Mouse (Mus musculus): ENCODE results near the gene Nbas. TPM values are rescaled to one million over a fixed set of nuclear protein-coding genes. Genes with fewer than 3 reads are reported as not detected.
A peak's percentile ranks its signal among the peaks of the same experiment; 100 is the strongest.

The Nbas gene
- 16.2 and 17.2 TPM in 2 replicates for polyA plus RNA-seq (2016; fragmentation: Nextera tagmentation; extraction: Ambion mirVana)

- peak within 1 kb of the TSS; percentile 82 for H3K27ac ChIP-seq (replicated peaks)
- peak; percentile 92 for DNase-seq (ENCODE audit: low spot score)
- H3K36me3 ChIP-seq (replicated peaks) = peaks cover 3% of the 10 kb centered on the region; the same call in 1 of the 2 replicates
- H3K9me3 ChIP-seq = no peaks in the 10 kb centered on the region
- peaks cover 14% of the 10 kb centered on the region for H3K4me1 ChIP-seq
- peak within 1 kb of the TSS; percentile 71 for H3K4me3 ChIP-seq
- H3K27me3 ChIP-seq (replicated peaks; ENCODE audit: low read depth, poor library complexity, severe bottlenecking) = no peaks in the 10 kb centered on the region
- WGBS = 4% methylated on average over 38 of the region's 38 CpGs
Observed at GRCm38 (mm10) chr12:13268826-13269449, at the start of gene Nbas. Nbas (plus strand) TSS chr12:13269133.

GRCm38 (mm10) chr12:13242453-13242852, 26.5 kb upstream of the Nbas start:
- H3K4me3 ChIP-seq = no peak overlapping the region
- H3K27me3 ChIP-seq (replicated peaks; ENCODE audit: low read depth, poor library complexity, severe bottlenecking) = no peaks in the 10 kb centered on the region
- no peak for DNase-seq (ENCODE audit: low spot score)
- no peaks in the 10 kb centered on the region for H3K9me3 ChIP-seq
- H3K27ac ChIP-seq (replicated peaks) = no peak overlapping the region
- peaks cover 90% of the 10 kb centered on the region for H3K36me3 ChIP-seq (replicated peaks)
- H3K4me1 ChIP-seq = 0 out of 2 replicates have a peak, but pooled peaks cover 4% of the 10 kb centered on the region

- Histone ChIP-seq H3K36me3 (replicated peaks) (peaks cover 25% of the 10 kb centered on the region), H3K4me1 (peaks cover 17% of the 10 kb centered on the region; the same call in 1 of the 2 replicates), H3K4me3 (peak within 1 kb of the TSS; percentile 97), H3K9me3 (no peaks in the 10 kb centered on the region), H3K27ac (replicated peaks) (peak within 1 kb of the TSS; percentile 95), H3K27me3 (replicated peaks; ENCODE audit: low read depth, poor library complexity, severe bottlenecking) (no peaks in the 10 kb centered on the region)
- DNase-seq (ENCODE audit: low spot score) = peak; percentile 89
- 3% methylated on average over 59 of the region's 59 CpGs for WGBS
Observed at GRCm38 (mm10) chr12:13248691-13249572, 20.0 kb upstream of the Nbas start, which contains the start of gene Ddx1. Ddx1 (minus strand) TSS chr12:13249213.

GRCm38 (mm10) chr12:13249573-13249919, 19.4 kb upstream of the Nbas start:
- WGBS = 91% methylated on average over 3 of the region's 3 CpGs
- Histone ChIP-seq H3K9me3 (no peaks in the 10 kb centered on the region), H3K36me3 (replicated peaks) (peaks cover 19% of the 10 kb centered on the region), H3K4me1 (peaks cover 17% of the 10 kb centered on the region; the same call in 1 of the 2 replicates), H3K4me3 (peak overlapping the region; percentile 97), H3K27ac (replicated peaks) (peak overlapping the region; percentile 95), H3K27me3 (replicated peaks; ENCODE audit: low read depth, poor library complexity, severe bottlenecking) (no peaks in the 10 kb centered on the region)
- DNase-seq (ENCODE audit: low spot score) = no peak

GRCm38 (mm10) chr12:13255068-13255467, 13.9 kb upstream of the Nbas start:
- Histone ChIP-seq H3K27ac (replicated peaks) (no peak overlapping the region), H3K4me3 (no peak overlapping the region), H3K4me1 (peaks cover 10% of the 10 kb centered on the region), H3K36me3 (replicated peaks) (no peaks in the 10 kb centered on the region), H3K27me3 (replicated peaks; ENCODE audit: low read depth, poor library complexity, severe bottlenecking) (no peaks in the 10 kb centered on the region), H3K9me3 (no peaks in the 10 kb centered on the region)
- 61% methylated on average over 3 of the region's 3 CpGs for WGBS
- DNase-seq (ENCODE audit: low spot score) = no peak

- DNase-seq (ENCODE audit: low spot score) = no peak
- Histone ChIP-seq H3K9me3 (no peaks in the 10 kb centered on the region), H3K27ac (replicated peaks) (peak overlapping the region; percentile 40; the same call in 1 of the 2 replicates), H3K4me3 (no peak overlapping the region), H3K27me3 (replicated peaks; ENCODE audit: low read depth, poor library complexity, severe bottlenecking) (no peaks in the 10 kb centered on the region), H3K36me3 (replicated peaks) (no peaks in the 10 kb centered on the region), H3K4me1 (peaks cover 10% of the 10 kb centered on the region)
- 81% methylated on average over 2 of the region's 2 CpGs for WGBS
Observed at GRCm38 (mm10) chr12:13255701-13256100, 13.2 kb upstream of the Nbas start.

GRCm38 (mm10) chr12:13268412-13268811, 521 bp upstream of the Nbas start:
- no peaks in the 10 kb centered on the region for H3K36me3 ChIP-seq (replicated peaks)
- peaks cover 14% of the 10 kb centered on the region for H3K4me1 ChIP-seq
- no peak for DNase-seq (ENCODE audit: low spot score)
- WGBS = 57% methylated on average over 3 of the region's 3 CpGs
- H3K27ac ChIP-seq (replicated peaks) = peak overlapping the region; percentile 82
- H3K9me3 ChIP-seq = no peaks in the 10 kb centered on the region
- no peaks in the 10 kb centered on the region for H3K27me3 ChIP-seq (replicated peaks; ENCODE audit: low read depth, poor library complexity, severe bottlenecking)
- peak overlapping the region; percentile 71 for H3K4me3 ChIP-seq

- WGBS = 52% methylated on average over 16 of the region's 16 CpGs
- no peaks in the 10 kb centered on the region for H3K9me3 ChIP-seq
- H3K36me3 ChIP-seq (replicated peaks) = peaks cover 12% of the 10 kb centered on the region
- H3K4me3 ChIP-seq = peak overlapping the region; percentile 71
- peaks cover 14% of the 10 kb centered on the region for H3K4me1 ChIP-seq
- peak overlapping the region; percentile 82 for H3K27ac ChIP-seq (replicated peaks)
- DNase-seq (ENCODE audit: low spot score) = no peak
- no peaks in the 10 kb centered on the region for H3K27me3 ChIP-seq (replicated peaks; ENCODE audit: low read depth, poor library complexity, severe bottlenecking)
Observed at GRCm38 (mm10) chr12:13269570-13270390, 847 bp downstream of the Nbas start.

GRCm38 (mm10) chr12:13291453-13291852, 22.5 kb downstream of the Nbas start:
- Histone ChIP-seq H3K4me3 (no peak overlapping the region), H3K27ac (replicated peaks) (no peak overlapping the region), H3K4me1 (peaks cover 5% of the 10 kb centered on the region), H3K9me3 (no peaks in the 10 kb centered on the region), H3K27me3 (replicated peaks; ENCODE audit: low read depth, poor library complexity, severe bottlenecking) (no peaks in the 10 kb centered on the region), H3K36me3 (replicated peaks) (peaks cover 18% of the 10 kb centered on the region)
- DNase-seq (ENCODE audit: low spot score) = no peak
- WGBS = 76% methylated on average over 2 of the region's 2 CpGs

GRCm38 (mm10) chr12:13293421-13293881, 24.5 kb downstream of the Nbas start:
- H3K4me3 ChIP-seq = no peak overlapping the region
- peaks cover 5% of the 10 kb centered on the region for H3K4me1 ChIP-seq
- peak; percentile 21 for DNase-seq (ENCODE audit: low spot score)
- peaks cover 14% of the 10 kb centered on the region for H3K36me3 ChIP-seq (replicated peaks)
- WGBS = 66% methylated on average over 3 of the region's 3 CpGs
- H3K27ac ChIP-seq (replicated peaks) = no peak overlapping the region
- H3K27me3 ChIP-seq (replicated peaks; ENCODE audit: low read depth, poor library complexity, severe bottlenecking) = no peaks in the 10 kb centered on the region
- H3K9me3 ChIP-seq = no peaks in the 10 kb centered on the region

GRCm38 (mm10) chr12:13303037-13303436, 34.1 kb downstream of the Nbas start:
- H3K4me1 ChIP-seq = no peaks in the 10 kb centered on the region
- no peak overlapping the region for H3K27ac ChIP-seq (replicated peaks)
- WGBS = 69% methylated on average over 3 of the region's 3 CpGs
- H3K9me3 ChIP-seq = no peaks in the 10 kb centered on the region
- DNase-seq (ENCODE audit: low spot score) = no peak
- peaks cover 23% of the 10 kb centered on the region for H3K36me3 ChIP-seq (replicated peaks)
- H3K4me3 ChIP-seq = no peak overlapping the region
- H3K27me3 ChIP-seq (replicated peaks; ENCODE audit: low read depth, poor library complexity, severe bottlenecking) = no peaks in the 10 kb centered on the region

GRCm38 (mm10) chr12:13313966-13314365, 45.0 kb downstream of the Nbas start:
- Histone ChIP-seq H3K27me3 (replicated peaks; ENCODE audit: low read depth, poor library complexity, severe bottlenecking) (no peaks in the 10 kb centered on the region), H3K4me3 (no peak overlapping the region), H3K27ac (replicated peaks) (no peak overlapping the region), H3K9me3 (no peaks in the 10 kb centered on the region), H3K36me3 (replicated peaks) (peaks cover 24% of the 10 kb centered on the region), H3K4me1 (no peaks in the 10 kb centered on the region)
- 95% methylated on average over 2 of the region's 2 CpGs for WGBS
- DNase-seq (ENCODE audit: low spot score) = no peak
